Mouse (Mus musculus) midbrain, postnatal 0 days (tissue): Measurements from ENCODE around the gene Aoah. TPM values are rescaled to one million over a fixed set of nuclear protein-coding genes. Genes with fewer than 3 reads are reported as not detected.

Experiments
- ATAC-seq: fragments of 200-750 bp; cut with Nextera tagmentation; 2 replicates; pipeline ENCODE4 v1.8.0; 2017; ENCODE audit warnings: moderate number of reproducible peaks, mild to moderate bottlenecking, moderate TSS enrichment, moderate library complexity; ENCODE audit not compliant: low FRiP score
- DNase-seq: peaks from one replicate; pipeline ENCODE4 v3.0.0-alpha.2; 2015; ENCODE audit warnings: low spot score
- H3K27ac ChIP-seq: fragments of 300-500 bp; sonication (generic); 2 replicates; pipeline ENCODE4 v1.5.1; 2014; ENCODE audit warnings: low read depth, mild to moderate bottlenecking, low read length, mixed read lengths
- H3K27me3 ChIP-seq: fragments of 300-500 bp; sonication (generic); 2 replicates; pipeline ENCODE4 v1.6.1; 2014; ENCODE audit warnings: low read length, control low read depth, mixed read lengths; ENCODE audit not compliant: insufficient read depth
- H3K36me3 ChIP-seq: fragments of 300-500 bp; sonication (generic); 2 replicates; pipeline ENCODE4 v1.6.1; 2014; ENCODE audit warnings: low read length, control low read depth, mixed read lengths; ENCODE audit not compliant: insufficient read depth
- H3K4me1 ChIP-seq: fragments of 300-500 bp; sonication (generic); 2 replicates; pipeline ENCODE4 v1.6.1; 2014; ENCODE audit warnings: mild to moderate bottlenecking, control low read depth, antibody characterized with exemption, low read length, mixed read lengths; ENCODE audit not compliant: insufficient read depth
- H3K4me2 ChIP-seq: fragments of 300-500 bp; sonication (generic); 2 replicates; pipeline ENCODE4 v1.6.1; 2014; ENCODE audit warnings: low read depth, mild to moderate bottlenecking, low read length, mixed read lengths; ENCODE audit not compliant: poor library complexity, severe bottlenecking
- H3K4me3 ChIP-seq: fragments of 300-500 bp; sonication (generic); 2 replicates; pipeline ENCODE4 v1.5.1; 2014; ENCODE audit warnings: low read depth, mild to moderate bottlenecking, low read length, moderate library complexity
- H3K9ac ChIP-seq: fragments of 300-500 bp; sonication (generic); replicated peaks from 2 replicates; pipeline ENCODE4 v1.6.1; 2014; ENCODE audit warnings: mild to moderate bottlenecking, low read length, moderate library complexity, mixed read lengths; ENCODE audit not compliant: poor library complexity, severe bottlenecking
- H3K9me3 ChIP-seq: fragments of 300-500 bp; sonication (generic); 2 replicates; pipeline ENCODE4 v1.6.1; 2016; ENCODE audit warnings: low read length, control low read depth
- CTCF ChIP-seq: IDR thresholded peaks from 2 replicates; pipeline ENCODE4 v1.5.1; 2016; ENCODE audit warnings: antibody characterized with exemption, mild to moderate bottlenecking
- WGBS: fragments of 180-500 bp; shearing (Covaris S2); extraction: QIAGEN DNeasy Blood & Tissue Kit; methylation state at CpG from one replicate; pipeline ENCODE4 v1.1.7; 2014; 5-methylcytosine and 5-hydroxymethylcytosine counted together
- polyA plus RNA-seq: library from polyadenylated mRNA; unstranded; fragments of >200 nt; fragmentation: Nextera tagmentation; extraction: Ambion mirVana; gene quantifications from 2 replicates; pipeline ENCODE4 v1.2.1, GENCODE M21; 2015
- total RNA-seq: library from RNA; depleted of rRNA; stranded (reverse); fragments of >200 nt; gene quantifications from 2 replicates; pipeline ENCODE4 v1.2.3, GENCODE M21; 2014; rRNA removed

The Aoah gene
- 0.61 and 2.3 TPM in 2 replicates for total RNA-seq
- polyA plus RNA-seq, result 0.42 and 0.70 TPM in 2 replicates

DNA sequence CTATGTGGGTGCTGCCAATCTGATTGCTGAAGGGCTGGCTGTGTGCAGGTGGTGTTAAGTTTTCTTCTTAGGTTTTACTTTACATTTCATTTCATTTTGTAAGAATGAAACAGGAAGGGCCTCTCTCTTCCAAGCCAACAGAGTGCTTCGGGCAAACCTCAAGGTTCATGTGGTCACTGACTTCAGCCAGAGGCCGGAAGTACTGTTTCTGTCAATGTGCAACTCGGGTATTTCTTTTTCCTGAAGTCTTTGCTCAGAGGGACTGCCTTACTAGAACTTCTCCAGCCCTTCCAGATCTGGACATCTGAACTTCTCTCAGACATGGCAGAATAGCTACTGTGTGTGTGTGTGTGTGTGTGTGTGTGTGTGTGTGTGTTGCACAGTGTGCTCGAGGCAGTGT, at the start of gene Aoah:
Gene Aoah, plus strand, starts transcription at position 213 of the 400 bp plus-strand sequence.
- no peaks in the 10 kb centered on the region for H3K4me1 ChIP-seq
- ATAC-seq (no peak), DNase-seq (no peak)
- H3K27ac ChIP-seq, result no peak within 1 kb of the TSS
- H3K27me3 ChIP-seq, result no peaks in the 10 kb centered on the region
- H3K4me3 ChIP-seq, result no peak within 1 kb of the TSS
- WGBS, result 85% methylated on average over 4 of the region's 4 CpGs
- no peak within 1 kb of the TSS for H3K4me2 ChIP-seq
- TF ChIP-seq CTCF, result no peak
- H3K9ac ChIP-seq, result no peak within 1 kb of the TSS
- no peaks in the 10 kb centered on the region for H3K36me3 ChIP-seq
- H3K9me3 ChIP-seq, result no peaks in the 10 kb centered on the region

DNA sequence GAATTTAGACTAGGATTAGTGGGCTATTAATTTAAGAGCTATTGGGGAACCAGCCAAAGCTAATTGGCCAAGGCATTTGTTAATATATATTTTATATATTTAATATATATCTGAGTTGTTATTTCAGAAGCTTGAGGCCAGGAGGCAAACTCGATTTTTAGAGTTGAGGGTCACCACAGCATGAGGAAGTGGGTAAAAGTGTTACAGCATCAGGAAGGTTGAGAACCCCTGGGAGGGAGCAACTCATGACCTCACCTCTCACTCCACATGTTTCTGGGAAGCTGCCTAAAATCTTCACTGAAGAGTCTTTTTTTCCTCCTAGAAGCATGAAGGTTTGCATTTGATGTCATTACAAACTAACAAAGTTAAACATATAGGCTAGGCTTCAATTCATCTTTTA, 39.1 kb upstream of the Aoah start:
- WGBS, result 73% methylated on average over 1 of the region's 1 CpGs
- no peaks in the 10 kb centered on the region for H3K27me3 ChIP-seq

DNA sequence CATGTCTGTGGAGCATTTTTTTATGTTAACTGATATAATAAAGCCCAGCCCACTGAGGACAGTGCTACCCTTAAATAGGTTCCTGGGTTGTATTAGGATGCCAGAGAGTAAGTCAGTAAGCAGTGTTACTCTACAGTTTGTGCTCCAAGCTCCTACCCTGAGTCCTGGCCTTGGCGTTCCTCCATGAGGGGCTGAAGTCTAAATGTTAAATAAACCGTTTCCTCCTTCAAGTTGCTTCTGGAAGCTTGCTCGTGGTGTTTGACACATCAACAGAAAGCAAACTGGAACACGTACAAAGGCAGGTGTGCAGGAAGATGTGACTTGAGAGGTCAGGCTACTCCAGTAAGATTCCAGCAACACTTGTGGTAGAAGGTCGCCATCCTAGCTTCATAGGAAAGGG, 10.3 kb upstream of the Aoah start:
- Histone ChIP-seq H3K4me1 (no peaks in the 10 kb centered on the region), H3K4me2 (no peak overlapping the region), H3K9ac (no peak overlapping the region), H3K27ac (no peak overlapping the region), H3K27me3 (no peaks in the 10 kb centered on the region), H3K4me3 (no peak overlapping the region), H3K36me3 (no peaks in the 10 kb centered on the region), H3K9me3 (no peaks in the 10 kb centered on the region)
- WGBS, result 80% methylated on average over 5 of the region's 5 CpGs
- DNase-seq (no peak), ATAC-seq (no peak)
- no peak for TF ChIP-seq CTCF

More for the DNA sequence above, 39.1 kb upstream of the Aoah start:
- no peak overlapping the region for H3K9ac ChIP-seq
- ATAC-seq, result no peak
- no peaks in the 10 kb centered on the region for H3K36me3 ChIP-seq
- no peaks in the 10 kb centered on the region for H3K9me3 ChIP-seq
- no peak overlapping the region for H3K4me3 ChIP-seq
- no peak for DNase-seq
- no peak overlapping the region for H3K4me2 ChIP-seq
- TF ChIP-seq CTCF, result no peak
- H3K4me1 ChIP-seq, result no peaks in the 10 kb centered on the region
- no peak overlapping the region for H3K27ac ChIP-seq

DNA sequence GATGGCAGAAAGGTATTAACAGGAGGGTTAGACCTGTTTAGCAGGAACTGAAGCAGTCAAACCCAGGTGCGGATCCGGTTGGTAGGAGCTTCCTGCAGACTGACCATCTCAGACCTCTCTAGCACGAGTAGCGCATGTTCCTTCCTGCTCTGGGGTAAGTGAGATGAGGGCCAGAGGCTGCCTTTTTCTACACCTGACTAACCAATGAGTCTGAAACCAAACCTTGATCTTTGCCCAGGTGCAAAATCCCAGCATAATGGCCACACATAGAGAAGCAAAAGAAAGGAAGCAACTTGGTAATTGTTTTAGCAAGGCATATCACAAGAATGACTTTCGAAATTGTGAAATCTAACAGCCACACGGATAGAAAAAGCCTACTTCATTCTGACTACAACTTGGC, 9.9 kb upstream of the Aoah start:
- no peak overlapping the region for H3K4me3 ChIP-seq
- H3K9ac ChIP-seq, result no peak overlapping the region
- DNase-seq, result no peak
- H3K36me3 ChIP-seq, result no peaks in the 10 kb centered on the region
- H3K9me3 ChIP-seq, result no peaks in the 10 kb centered on the region
- H3K27ac ChIP-seq, result no peak overlapping the region
- ATAC-seq, result no peak
- H3K4me1 ChIP-seq, result no peaks in the 10 kb centered on the region
- TF ChIP-seq CTCF, result no peak
- 94% methylated on average over 6 of the region's 6 CpGs for WGBS
- H3K27me3 ChIP-seq, result no peaks in the 10 kb centered on the region
- no peak overlapping the region for H3K4me2 ChIP-seq

DNA sequence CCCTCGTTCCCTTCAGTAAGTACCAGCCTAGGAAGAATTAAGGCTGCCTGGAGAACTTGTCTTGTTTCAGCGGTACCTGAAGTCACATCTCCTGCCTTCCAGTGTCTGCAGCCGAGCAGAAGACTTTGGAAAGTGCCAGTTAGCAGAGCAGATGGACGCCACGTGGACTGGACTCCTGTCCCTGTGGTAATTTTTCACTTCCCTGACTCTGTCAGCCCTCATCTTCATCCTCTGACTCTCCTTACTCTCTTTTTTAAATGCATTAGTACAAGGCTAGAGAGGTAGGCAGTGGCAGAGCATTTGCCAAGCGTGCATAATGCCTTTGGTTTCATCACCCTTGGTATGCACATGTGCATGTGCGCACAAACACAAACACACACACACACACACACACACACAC, 8.0 kb upstream of the Aoah start:
- Histone ChIP-seq H3K4me2 (no peak overlapping the region), H3K4me3 (no peak overlapping the region), H3K27me3 (no peaks in the 10 kb centered on the region), H3K27ac (no peak overlapping the region), H3K36me3 (no peaks in the 10 kb centered on the region), H3K4me1 (no peaks in the 10 kb centered on the region), H3K9me3 (no peaks in the 10 kb centered on the region), H3K9ac (no peak overlapping the region)
- DNase-seq (peak; percentile 64), ATAC-seq (no peak; the same call in 1 of the 2 replicates)
- 87% methylated on average over 7 of the region's 7 CpGs for WGBS
- no peak for TF ChIP-seq CTCF

DNA sequence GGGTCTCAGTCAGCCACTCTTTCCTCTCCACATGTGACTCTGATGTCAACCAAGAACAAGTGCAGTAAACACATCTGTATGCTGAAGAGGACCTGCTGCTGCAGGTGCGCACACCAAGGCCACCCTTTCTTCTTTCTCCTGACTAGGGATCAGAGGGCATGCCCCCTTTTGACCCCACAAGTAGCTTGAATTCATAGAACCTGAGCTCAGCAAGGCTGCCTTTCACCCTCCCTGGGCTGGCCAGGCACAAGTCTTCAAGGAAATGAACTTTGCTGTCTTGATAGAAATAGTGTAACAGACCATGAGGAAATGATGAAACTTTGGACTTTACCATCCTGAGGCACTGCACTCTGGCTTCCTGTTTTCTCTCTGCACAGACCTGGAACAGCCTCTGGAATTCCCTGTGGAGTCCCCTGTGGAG, 7.1 kb upstream of the Aoah start:
- no peak for ATAC-seq
- 80% methylated on average over 1 of the region's 1 CpGs for WGBS
- no peak for TF ChIP-seq CTCF

More for the DNA sequence above, 7.1 kb upstream of the Aoah start:
- no peak overlapping the region for H3K27ac ChIP-seq
- no peaks in the 10 kb centered on the region for H3K4me1 ChIP-seq
- no peaks in the 10 kb centered on the region for H3K27me3 ChIP-seq
- no peak overlapping the region for H3K9ac ChIP-seq
- no peak overlapping the region for H3K4me3 ChIP-seq
- H3K36me3 ChIP-seq, result no peaks in the 10 kb centered on the region
- no peak overlapping the region for H3K4me2 ChIP-seq
- no peak for DNase-seq
- H3K9me3 ChIP-seq, result no peaks in the 10 kb centered on the region
